Mouse (Mus musculus) hindbrain, embryonic 16.5 days (tissue): Measurements from ENCODE around the gene Ide. TPM values are rescaled to one million over a fixed set of nuclear protein-coding genes. Genes with fewer than 3 reads are reported as not detected.

Experiments
- ATAC-seq: fragments of 200-750 bp; cut with Nextera tagmentation; 2 replicates; pipeline ENCODE4 v1.8.0; 2017; ENCODE audit warnings: moderate TSS enrichment, moderate library complexity
- H3K27ac ChIP-seq: fragments of 300-500 bp; sonication (generic); 2 replicates; pipeline ENCODE4 v1.5.1; 2014; ENCODE audit warnings: low read depth, mild to moderate bottlenecking, control low read depth, low read length, moderate library complexity
- H3K27me3 ChIP-seq: fragments of 300-500 bp; sonication (generic); replicated peaks from 2 replicates; pipeline ENCODE4 v1.6.1; 2014; ENCODE audit warnings: low read length; ENCODE audit not compliant: control insufficient read depth, insufficient read depth
- H3K36me3 ChIP-seq: fragments of 300-500 bp; sonication (generic); 2 replicates; pipeline ENCODE4 v1.6.1; 2014; ENCODE audit warnings: mild to moderate bottlenecking, low read length, moderate library complexity, mixed read lengths; ENCODE audit not compliant: control insufficient read depth, insufficient read depth
- H3K4me1 ChIP-seq: fragments of 300-500 bp; sonication (generic); 2 replicates; pipeline ENCODE4 v1.6.1; 2014; ENCODE audit warnings: low read depth, low read length; ENCODE audit not compliant: control insufficient read depth, insufficient read depth
- H3K4me2 ChIP-seq: fragments of 300-500 bp; sonication (generic); 2 replicates; pipeline ENCODE4 v1.6.1; 2014; ENCODE audit warnings: mild to moderate bottlenecking, low read length, control low read depth, moderate library complexity
- H3K4me3 ChIP-seq: fragments of 300-500 bp; sonication (generic); 2 replicates; pipeline ENCODE4 v1.5.1; 2014; ENCODE audit warnings: mild to moderate bottlenecking, low read length, control low read depth, moderate library complexity
- H3K9ac ChIP-seq: fragments of 300-500 bp; sonication (generic); 2 replicates; pipeline ENCODE4 v1.6.1; 2014; ENCODE audit warnings: low read depth, mild to moderate bottlenecking, control low read depth, low read length, moderate library complexity
- H3K9me3 ChIP-seq: fragments of 300-500 bp; sonication (generic); 2 replicates; pipeline ENCODE4 v1.6.1; 2014; ENCODE audit warnings: mild to moderate bottlenecking, low read length, moderate library complexity; ENCODE audit not compliant: control insufficient read depth
- WGBS: fragments of 180-500 bp; shearing (Covaris S2); extraction: QIAGEN DNeasy Blood & Tissue Kit; methylation state at CpG from one replicate; pipeline ENCODE4 v1.1.7; 2014; 5-methylcytosine and 5-hydroxymethylcytosine counted together
- polyA plus RNA-seq: library from polyadenylated mRNA; unstranded; fragments of >200 nt; fragmentation: Nextera tagmentation; extraction: Ambion mirVana; gene quantifications from 2 replicates; pipeline ENCODE4 v1.2.1, GENCODE M21; 2015

The Ide gene
- polyA plus RNA-seq, 1 experiment from 2014 or later: 51.5 TPM

- Histone ChIP-seq H3K9me3 (no peaks in the 10 kb centered on the region), H3K4me1 (no peaks in the 10 kb centered on the region), H3K27ac (no peak overlapping the region), H3K4me3 (no peak overlapping the region), H3K27me3 (no peaks in the 10 kb centered on the region), H3K36me3 (peaks cover 6% of the 10 kb centered on the region; the same call in 1 of the 2 replicates), H3K4me2 (no peak overlapping the region), H3K9ac (no peak overlapping the region)
- no peak for ATAC-seq
- WGBS: 62% methylated on average over 4 of the region's 4 CpGs
Measured at GRCm38 (mm10) chr19:37304006-37304405, 33.6 kb downstream of the Ide start.

GRCm38 (mm10) chr19:37301733-37302132 lies 35.9 kb downstream of the Ide start:
- H3K27ac ChIP-seq: no peak overlapping the region
- H3K27me3 ChIP-seq: no peaks in the 10 kb centered on the region
- no peaks in the 10 kb centered on the region for H3K4me1 ChIP-seq
- no peaks in the 10 kb centered on the region for H3K9me3 ChIP-seq
- H3K4me3 ChIP-seq: no peak overlapping the region
- no peak overlapping the region for H3K9ac ChIP-seq
- H3K36me3 ChIP-seq: peaks cover 4% of the 10 kb centered on the region; the same call in 1 of the 2 replicates
- H3K4me2 ChIP-seq: no peak overlapping the region
- 91% methylated on average over 3 of the region's 3 CpGs for WGBS
- no peak for ATAC-seq

GRCm38 (mm10) chr19:37291676-37292075 lies 46.0 kb downstream of the Ide start:
- Histone ChIP-seq H3K27ac (no peak overlapping the region), H3K4me3 (no peak overlapping the region), H3K36me3 (0 out of 2 replicates have a peak, but pooled peaks cover 2% of the 10 kb centered on the region), H3K4me2 (no peak overlapping the region), H3K9ac (no peak overlapping the region), H3K4me1 (no peaks in the 10 kb centered on the region), H3K9me3 (no peaks in the 10 kb centered on the region), H3K27me3 (no peaks in the 10 kb centered on the region)
- no peak for ATAC-seq
- 80% methylated on average over 4 of the region's 4 CpGs for WGBS

DNA sequence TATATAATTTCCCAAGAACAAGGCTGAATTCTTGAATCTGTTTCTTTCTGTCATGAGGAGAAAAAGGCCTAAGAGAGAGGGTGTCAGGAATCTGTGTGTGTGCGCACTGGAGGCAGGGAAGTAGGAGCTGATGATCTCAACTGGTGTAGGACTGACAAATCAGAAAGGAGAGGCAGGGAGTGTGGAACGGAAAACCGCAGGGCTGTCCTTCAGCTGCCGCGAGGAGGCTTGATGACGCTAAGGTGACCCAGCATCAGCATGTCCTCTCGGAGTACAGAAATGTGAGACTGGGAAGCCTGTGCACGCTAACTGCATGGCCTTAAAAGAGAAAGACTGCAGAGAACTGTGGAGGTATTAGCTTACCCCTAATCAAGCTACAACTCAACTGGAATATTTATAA lies 46.7 kb downstream of the Ide start:
- Histone ChIP-seq H3K36me3 (0 out of 2 replicates have a peak, but pooled peaks cover 2% of the 10 kb centered on the region), H3K9ac (no peak overlapping the region), H3K9me3 (no peaks in the 10 kb centered on the region), H3K4me3 (no peak overlapping the region), H3K4me1 (no peaks in the 10 kb centered on the region), H3K27me3 (no peaks in the 10 kb centered on the region), H3K4me2 (no peak overlapping the region), H3K27ac (no peak overlapping the region)
- ATAC-seq: no peak
- WGBS: 88% methylated on average over 8 of the region's 8 CpGs

GRCm38 (mm10) chr19:37284775-37285174 lies 52.9 kb downstream of the Ide start:
- no peak overlapping the region for H3K9ac ChIP-seq
- no peak overlapping the region for H3K27ac ChIP-seq
- H3K27me3 ChIP-seq: no peaks in the 10 kb centered on the region
- no peak overlapping the region for H3K4me2 ChIP-seq
- H3K36me3 ChIP-seq: peaks cover 6% of the 10 kb centered on the region
- H3K9me3 ChIP-seq: no peaks in the 10 kb centered on the region
- H3K4me1 ChIP-seq: no peaks in the 10 kb centered on the region
- 91% methylated on average over 9 of the region's 9 CpGs for WGBS
- H3K4me3 ChIP-seq: no peak overlapping the region
- ATAC-seq: no peak

- no peaks in the 10 kb centered on the region for H3K9me3 ChIP-seq
- no peaks in the 10 kb centered on the region for H3K4me1 ChIP-seq
- H3K36me3 ChIP-seq: peaks cover 10% of the 10 kb centered on the region
- no peak for ATAC-seq
- H3K27ac ChIP-seq: no peak overlapping the region
- 96% methylated on average over 6 of the region's 6 CpGs for WGBS
- H3K4me3 ChIP-seq: no peak overlapping the region
- H3K27me3 ChIP-seq: no peaks in the 10 kb centered on the region
- H3K4me2 ChIP-seq: no peak overlapping the region
- H3K9ac ChIP-seq: no peak overlapping the region
Measured at GRCm38 (mm10) chr19:37283166-37283565, 54.5 kb downstream of the Ide start.

DNA sequence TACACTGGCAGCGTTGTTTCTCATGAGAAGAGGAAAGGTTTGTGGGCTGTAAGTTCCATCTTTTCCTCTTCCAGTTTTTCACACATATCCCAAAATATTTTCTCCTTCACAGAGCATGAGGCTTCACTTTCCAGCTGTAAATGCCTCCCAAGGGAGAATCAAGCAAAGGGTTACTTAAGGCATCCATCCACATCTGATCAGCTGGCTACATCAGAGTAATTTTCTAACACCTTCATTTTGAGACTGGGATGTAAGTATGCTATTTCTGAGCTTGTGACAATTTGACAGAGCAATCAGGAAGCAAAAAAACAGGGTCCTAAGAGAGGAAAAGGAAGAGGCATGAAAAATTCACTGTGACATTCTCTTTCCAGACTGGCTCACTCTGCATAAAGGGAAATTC lies 55.9 kb downstream of the Ide start:
- Histone ChIP-seq H3K9me3 (no peaks in the 10 kb centered on the region), H3K9ac (no peak overlapping the region), H3K27me3 (no peaks in the 10 kb centered on the region), H3K36me3 (peaks cover 12% of the 10 kb centered on the region), H3K27ac (no peak overlapping the region), H3K4me1 (no peaks in the 10 kb centered on the region), H3K4me2 (no peak overlapping the region), H3K4me3 (no peak overlapping the region)
- ATAC-seq: no peak
- WGBS: 91% methylated on average over 1 of the region's 1 CpGs

DNA sequence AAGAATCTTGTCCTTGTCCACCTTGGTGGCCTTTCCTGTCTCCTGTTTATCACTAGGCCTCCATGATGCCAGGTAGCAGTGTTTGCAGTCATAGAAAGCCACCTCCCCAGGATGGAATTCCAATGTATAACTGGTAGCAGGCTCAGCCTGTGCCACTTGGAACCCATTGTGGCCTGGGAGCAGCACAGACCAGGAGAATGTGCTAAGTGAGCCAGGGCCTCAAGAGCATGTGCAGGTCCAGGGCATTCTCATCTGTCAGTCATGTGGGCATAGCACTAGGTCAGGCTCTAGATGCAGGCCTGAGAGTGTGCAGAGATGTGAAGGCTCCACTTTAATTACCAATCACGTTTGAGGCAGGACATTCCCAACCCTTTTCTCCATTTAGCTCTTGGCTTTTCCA lies 58.5 kb downstream of the Ide start:
- H3K27ac ChIP-seq: no peak overlapping the region
- H3K36me3 ChIP-seq: peaks cover 11% of the 10 kb centered on the region
- H3K4me2 ChIP-seq: no peak overlapping the region
- H3K4me3 ChIP-seq: no peak overlapping the region
- no peak for ATAC-seq
- WGBS: 93% methylated on average over 1 of the region's 1 CpGs
- no peak overlapping the region for H3K9ac ChIP-seq
- no peaks in the 10 kb centered on the region for H3K4me1 ChIP-seq
- no peaks in the 10 kb centered on the region for H3K9me3 ChIP-seq
- H3K27me3 ChIP-seq: no peaks in the 10 kb centered on the region

- no peak overlapping the region for H3K4me3 ChIP-seq
- no peaks in the 10 kb centered on the region for H3K9me3 ChIP-seq
- WGBS: 94% methylated on average over 9 of the region's 9 CpGs
- H3K36me3 ChIP-seq: peaks cover 8% of the 10 kb centered on the region
- H3K27me3 ChIP-seq: no peaks in the 10 kb centered on the region
- H3K4me1 ChIP-seq: no peaks in the 10 kb centered on the region
- H3K27ac ChIP-seq: no peak overlapping the region
- no peak for ATAC-seq
- H3K4me2 ChIP-seq: no peak overlapping the region
- H3K9ac ChIP-seq: no peak overlapping the region
Measured at GRCm38 (mm10) chr19:37275555-37275954, 62.1 kb downstream of the Ide start.

DNA sequence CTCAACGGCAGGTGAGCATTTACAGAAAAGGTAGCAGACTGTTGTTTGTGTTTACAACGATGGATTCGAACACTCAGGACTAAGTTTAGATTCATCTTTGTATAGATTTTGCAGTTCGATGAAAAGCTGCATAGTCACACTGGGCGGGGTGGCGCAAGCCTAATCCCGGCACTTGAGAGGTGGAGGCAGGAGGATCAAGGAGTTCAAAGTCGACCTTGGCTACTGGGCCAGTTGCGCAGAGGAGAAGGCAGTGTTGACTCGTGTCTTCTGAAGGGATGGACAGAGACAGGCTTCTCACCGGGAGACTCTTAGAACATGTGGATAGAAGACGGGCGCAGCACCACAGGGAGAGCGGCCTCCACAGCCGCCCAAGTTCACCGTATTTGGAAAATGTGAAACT lies 68.5 kb downstream of the Ide start:
- Histone ChIP-seq H3K4me3 (no peak overlapping the region), H3K36me3 (no peaks in the 10 kb centered on the region; the same call in 1 of the 2 replicates), H3K4me2 (no peak overlapping the region), H3K4me1 (peaks cover 4% of the 10 kb centered on the region; the same call in 1 of the 2 replicates), H3K9ac (no peak overlapping the region), H3K9me3 (no peaks in the 10 kb centered on the region), H3K27me3 (no peaks in the 10 kb centered on the region), H3K27ac (no peak overlapping the region)
- WGBS: 94% methylated on average over 16 of the region's 16 CpGs
- ATAC-seq: no peak
